Mouse (Mus musculus): ENCODE measurements at regions not wholly inside any gene's neighbourhood (a gene's known extent, or its start where the extent isn't known, plus 50 kb on each side); places are given as distances from the start of the nearest gene placed in this dataset.

DNA sequence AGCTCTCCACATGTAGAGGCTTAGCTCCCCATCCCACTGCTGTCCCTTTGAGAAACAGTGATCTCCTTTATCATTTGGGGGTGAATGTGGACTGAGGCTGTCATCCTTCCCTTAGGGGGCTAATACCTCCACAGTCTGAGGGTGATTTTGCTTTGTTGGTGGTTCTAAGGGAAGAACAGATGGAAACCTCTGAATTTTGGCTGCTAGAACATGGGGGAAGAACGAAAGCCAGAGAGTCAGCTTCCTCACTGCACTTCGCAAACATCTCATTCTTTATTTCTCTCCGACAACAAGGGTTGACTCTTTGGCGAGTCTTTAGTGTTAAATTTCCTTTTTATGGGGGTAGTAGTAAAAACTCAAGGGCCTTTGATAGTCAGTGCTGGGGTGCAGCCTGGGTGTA, 604.6 kb downstream of the Bcl11a start:
- no peak overlapping the region for H3K4me3 ChIP-seq (ENCODE audit: low read depth, low read length)
- DNase-seq (ENCODE audit: low spot score) = no peak
- no peak overlapping the region for H3K4me2 ChIP-seq (replicated peaks; ENCODE audit: low read depth, low read length)
- 62% methylated on average over 4 of the region's 4 CpGs for WGBS
- no peak overlapping the region for H3K9ac ChIP-seq (replicated peaks; ENCODE audit: low read depth)
- no peaks in the 10 kb centered on the region for H3K4me1 ChIP-seq (ENCODE audit: insufficient read depth, low read depth, low read length)
- TF ChIP-seq CTCF (IDR thresholded peaks at IDR 0.05) (no peak), EP300 (IDR thresholded peaks at IDR 0.05) (no peak)
- no peak for ATAC-seq
- H3K27ac ChIP-seq (ENCODE audit: low read length) = no peak overlapping the region
- H3K27me3 ChIP-seq (replicated peaks; ENCODE audit: insufficient read depth, low read length) = no peaks in the 10 kb centered on the region
- no peaks in the 10 kb centered on the region for H3K9me3 ChIP-seq (ENCODE audit: low read length)
- no peaks in the 10 kb centered on the region for H3K36me3 ChIP-seq (ENCODE audit: insufficient read depth, low read length)

DNA sequence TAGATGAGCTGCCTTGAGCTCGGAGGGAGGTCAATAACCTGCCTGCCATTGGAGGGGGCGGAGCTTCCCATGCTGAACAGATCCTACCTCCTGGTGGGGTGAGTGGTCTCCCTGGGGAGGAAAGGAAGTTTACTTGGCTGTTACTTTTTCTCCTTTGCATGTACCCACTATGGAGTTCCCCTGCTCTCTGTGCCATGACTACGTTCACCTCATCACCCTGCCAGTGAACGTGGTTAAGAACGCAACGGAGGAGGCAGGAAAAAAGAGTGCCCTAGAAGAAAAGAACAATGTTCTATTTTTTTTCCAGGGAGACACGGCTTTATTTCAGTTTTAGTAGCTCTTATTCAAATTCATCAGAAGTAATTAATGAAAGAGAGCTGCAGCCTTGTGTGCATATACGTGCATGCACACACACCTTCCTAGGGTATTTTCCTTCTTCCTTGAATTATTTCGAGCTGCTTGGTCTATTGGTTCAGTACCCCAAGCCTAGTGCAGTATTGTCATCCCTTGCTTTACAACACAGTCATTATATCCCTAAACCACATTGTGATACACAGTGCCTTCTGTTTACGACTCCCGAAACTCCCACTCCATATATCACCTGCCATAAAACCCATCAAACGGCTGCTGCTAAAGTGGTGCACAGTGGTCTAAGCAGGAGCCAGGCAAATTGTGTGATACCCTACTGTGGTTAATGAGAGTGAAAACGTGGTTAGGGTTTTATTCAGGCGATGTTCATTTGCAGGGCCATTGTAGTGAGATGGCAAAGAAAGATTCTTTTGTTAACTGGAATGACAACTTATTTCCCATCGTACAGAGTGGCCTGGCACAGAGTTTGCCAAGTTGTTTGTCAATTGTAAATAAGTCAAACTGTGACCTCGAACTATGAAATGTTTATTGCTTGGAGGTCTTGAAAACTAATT, 608.0 kb downstream of the Bcl11a start:
- Histone ChIP-seq H3K9me3 (ENCODE audit: low read length) (no peaks in the 10 kb centered on the region), H3K9ac (replicated peaks; ENCODE audit: low read depth) (no peak overlapping the region), H3K4me3 (ENCODE audit: low read depth, low read length) (no peak overlapping the region), H3K4me2 (replicated peaks; ENCODE audit: low read depth, low read length) (no peak overlapping the region), H3K27me3 (replicated peaks; ENCODE audit: insufficient read depth, low read length) (no peaks in the 10 kb centered on the region), H3K36me3 (ENCODE audit: insufficient read depth, low read length) (no peaks in the 10 kb centered on the region), H3K4me1 (ENCODE audit: insufficient read depth, low read depth, low read length) (no peaks in the 10 kb centered on the region), H3K27ac (ENCODE audit: low read length) (no peak overlapping the region)
- ATAC-seq (no peak), DNase-seq (ENCODE audit: low spot score) (no peak)
- TF ChIP-seq CTCF (IDR thresholded peaks at IDR 0.05) (no peak), EP300 (IDR thresholded peaks at IDR 0.05) (no peak)
- WGBS = 74% methylated on average over 16 of the region's 16 CpGs

DNA sequence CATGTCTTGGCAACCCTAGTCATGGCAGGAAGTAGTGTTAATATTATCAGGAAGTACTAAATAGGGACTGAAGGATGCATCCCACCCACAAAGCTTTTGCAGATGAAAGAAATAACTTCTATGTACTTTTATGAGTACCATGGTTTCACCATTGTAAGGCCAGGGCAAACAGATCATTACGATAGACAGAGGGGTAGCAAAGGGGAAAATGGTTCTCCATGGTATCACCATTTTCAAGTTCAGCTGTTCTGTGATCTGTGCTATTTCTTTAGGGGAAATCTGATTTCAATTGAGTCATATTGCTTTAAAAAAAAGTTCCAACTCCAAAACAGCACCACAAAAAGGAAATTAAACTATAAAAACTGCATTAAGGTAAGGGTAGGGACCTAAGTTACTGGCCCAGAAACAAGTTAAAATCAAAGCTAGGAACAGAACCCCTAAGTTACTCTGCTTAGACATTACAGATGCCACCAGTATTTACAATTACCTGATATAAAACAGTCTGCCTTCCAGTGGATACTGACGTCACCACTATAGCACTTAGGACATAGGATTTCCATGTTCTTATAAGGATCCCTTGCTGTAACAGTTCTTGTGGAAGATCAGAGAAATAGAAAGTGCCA, 610.4 kb downstream of the Bcl11a start:
- TF ChIP-seq CTCF (IDR thresholded peaks at IDR 0.05) = no peak
- TF ChIP-seq EP300 (IDR thresholded peaks at IDR 0.05) = no peak
- no peak overlapping the region for H3K27ac ChIP-seq (ENCODE audit: low read length)
- WGBS = 79% methylated on average over 2 of the region's 2 CpGs
- H3K9me3 ChIP-seq (ENCODE audit: low read length) = no peaks in the 10 kb centered on the region
- DNase-seq (ENCODE audit: low spot score) (no peak), ATAC-seq (no peak)
- no peak overlapping the region for H3K4me2 ChIP-seq (replicated peaks; ENCODE audit: low read depth, low read length)
- no peaks in the 10 kb centered on the region for H3K4me1 ChIP-seq (ENCODE audit: insufficient read depth, low read depth, low read length)
- no peaks in the 10 kb centered on the region for H3K27me3 ChIP-seq (replicated peaks; ENCODE audit: insufficient read depth, low read length)
- no peaks in the 10 kb centered on the region for H3K36me3 ChIP-seq (ENCODE audit: insufficient read depth, low read length)
- no peak overlapping the region for H3K4me3 ChIP-seq (ENCODE audit: low read depth, low read length)
- no peak overlapping the region for H3K9ac ChIP-seq (replicated peaks; ENCODE audit: low read depth)

DNA sequence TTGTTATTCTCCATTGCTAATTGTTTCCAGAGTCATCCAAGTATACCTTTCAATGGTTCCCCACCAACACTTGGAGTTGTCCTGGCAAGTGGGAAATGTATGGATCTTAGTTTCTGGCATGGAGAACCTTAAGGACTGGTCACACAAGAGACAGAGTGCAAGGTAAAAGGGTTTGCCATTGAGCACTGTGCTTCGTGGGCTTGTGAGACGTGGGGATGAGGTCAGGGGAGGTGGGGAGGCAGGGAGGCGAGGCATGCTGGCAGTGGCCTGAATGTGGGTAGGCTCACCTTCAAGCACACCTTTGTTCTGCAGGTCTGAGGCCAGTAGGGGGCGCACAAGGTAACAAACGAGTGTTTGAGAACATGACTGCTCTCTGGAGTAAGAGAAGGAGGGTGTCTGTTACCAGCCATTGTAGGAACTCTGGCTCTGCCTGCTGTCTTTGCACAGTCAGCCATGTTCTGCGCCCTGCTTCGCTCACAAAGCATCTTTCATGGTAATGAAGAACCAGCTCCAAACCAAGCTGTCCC, 612.0 kb downstream of the Bcl11a start:
- ATAC-seq (no peak), DNase-seq (ENCODE audit: low spot score) (peak; percentile 35)
- no peaks in the 10 kb centered on the region for H3K27me3 ChIP-seq (replicated peaks; ENCODE audit: insufficient read depth, low read length)
- H3K4me3 ChIP-seq (ENCODE audit: low read depth, low read length) = no peak overlapping the region
- TF ChIP-seq CTCF (IDR thresholded peaks at IDR 0.05) = peak; percentile 49
- TF ChIP-seq EP300 (IDR thresholded peaks at IDR 0.05) = no peak
- H3K36me3 ChIP-seq (ENCODE audit: insufficient read depth, low read length) = no peaks in the 10 kb centered on the region
- H3K27ac ChIP-seq (ENCODE audit: low read length) = no peak overlapping the region
- H3K9ac ChIP-seq (replicated peaks; ENCODE audit: low read depth) = no peak overlapping the region
- no peak overlapping the region for H3K4me2 ChIP-seq (replicated peaks; ENCODE audit: low read depth, low read length)
- WGBS = 44% methylated on average over 7 of the region's 7 CpGs
- H3K9me3 ChIP-seq (ENCODE audit: low read length) = no peaks in the 10 kb centered on the region
- no peaks in the 10 kb centered on the region for H3K4me1 ChIP-seq (ENCODE audit: insufficient read depth, low read depth, low read length)

DNA sequence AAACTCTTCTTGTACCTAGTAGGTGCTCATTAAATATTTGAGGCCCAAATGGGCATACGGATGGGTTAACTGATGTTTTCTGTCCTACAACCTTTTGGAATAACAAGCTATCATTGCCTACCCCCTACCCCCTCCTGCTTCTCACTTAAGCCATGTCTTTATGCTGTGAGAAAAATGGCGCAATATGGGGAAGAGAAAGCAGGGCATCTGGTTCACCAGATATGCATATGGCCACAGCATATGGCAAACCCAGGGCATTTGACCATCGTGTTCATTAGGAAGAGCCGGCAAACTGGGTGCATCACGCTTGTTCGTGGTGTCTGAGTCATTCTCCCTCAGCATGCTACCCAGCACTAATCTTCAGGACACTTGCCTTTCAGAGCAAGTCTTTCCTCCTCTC, 616.1 kb downstream of the Bcl11a start:
- Histone ChIP-seq H3K4me1 (ENCODE audit: insufficient read depth, low read depth, low read length) (no peaks in the 10 kb centered on the region), H3K27me3 (replicated peaks; ENCODE audit: insufficient read depth, low read length) (no peaks in the 10 kb centered on the region), H3K27ac (ENCODE audit: low read length) (no peak overlapping the region), H3K36me3 (ENCODE audit: insufficient read depth, low read length) (no peaks in the 10 kb centered on the region), H3K9me3 (ENCODE audit: low read length) (no peaks in the 10 kb centered on the region), H3K4me3 (ENCODE audit: low read depth, low read length) (no peak overlapping the region), H3K9ac (replicated peaks; ENCODE audit: low read depth) (no peak overlapping the region), H3K4me2 (replicated peaks; ENCODE audit: low read depth, low read length) (no peak overlapping the region)
- ATAC-seq (no peak), DNase-seq (ENCODE audit: low spot score) (no peak)
- 88% methylated on average over 6 of the region's 6 CpGs for WGBS
- TF ChIP-seq EP300 (IDR thresholded peaks at IDR 0.05) = no peak
- no peak for TF ChIP-seq CTCF (IDR thresholded peaks at IDR 0.05)

DNA sequence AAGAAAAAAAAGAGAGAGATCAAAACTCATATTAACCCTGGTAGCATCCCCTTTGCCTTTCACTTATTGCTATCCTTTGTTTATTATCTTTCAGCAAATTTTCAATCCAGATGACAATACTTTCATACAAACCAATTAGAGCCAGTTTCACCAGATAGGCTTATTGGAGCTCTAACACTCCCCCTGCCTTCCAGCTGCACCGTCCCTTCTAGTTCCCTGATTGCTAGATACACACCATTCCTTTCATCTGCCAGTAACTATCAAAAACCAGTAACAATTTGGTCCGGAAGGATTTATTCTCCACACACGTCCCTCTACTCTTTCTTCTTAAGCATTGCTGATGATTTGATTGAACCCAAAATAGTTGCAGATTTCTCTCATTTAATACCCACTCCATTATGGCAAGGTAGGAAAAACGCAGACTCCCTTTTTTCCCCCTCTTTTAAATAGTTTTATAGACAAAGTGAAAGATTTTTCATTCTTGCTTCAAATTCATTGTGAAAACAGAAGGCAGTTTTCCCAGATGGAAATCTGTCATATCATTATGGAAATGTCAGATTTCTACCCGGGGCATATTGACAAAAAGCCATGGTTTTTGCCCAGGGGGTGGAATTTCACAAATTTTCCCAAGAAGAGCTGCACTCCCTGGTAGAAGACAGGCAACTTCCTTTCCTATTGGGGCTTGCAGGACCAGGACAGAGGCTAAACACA, 617.3 kb downstream of the Bcl11a start:
- DNase-seq (ENCODE audit: low spot score) (no peak), ATAC-seq (no peak)
- Histone ChIP-seq H3K27me3 (replicated peaks; ENCODE audit: insufficient read depth, low read length) (no peaks in the 10 kb centered on the region), H3K4me3 (ENCODE audit: low read depth, low read length) (no peak overlapping the region), H3K4me2 (replicated peaks; ENCODE audit: low read depth, low read length) (no peak overlapping the region), H3K27ac (ENCODE audit: low read length) (no peak overlapping the region), H3K9ac (replicated peaks; ENCODE audit: low read depth) (no peak overlapping the region), H3K9me3 (ENCODE audit: low read length) (no peaks in the 10 kb centered on the region), H3K36me3 (ENCODE audit: insufficient read depth, low read length) (no peaks in the 10 kb centered on the region), H3K4me1 (ENCODE audit: insufficient read depth, low read depth, low read length) (no peaks in the 10 kb centered on the region)
- no peak for TF ChIP-seq EP300 (IDR thresholded peaks at IDR 0.05)
- TF ChIP-seq CTCF (IDR thresholded peaks at IDR 0.05) = no peak
- 54% methylated on average over 5 of the region's 5 CpGs for WGBS

All from lung, postnatal 0 days (tissue).